Mouse (Mus musculus): ENCODE data around the gene Crebzf. TPM values are rescaled to one million over a fixed set of nuclear protein-coding genes. Genes with fewer than 3 reads are reported as not detected.

Crebzf gene
- polyA plus RNA-seq (2012; rRNA removed), result 41.3 and 57.3 TPM in 2 replicates

DNA sequence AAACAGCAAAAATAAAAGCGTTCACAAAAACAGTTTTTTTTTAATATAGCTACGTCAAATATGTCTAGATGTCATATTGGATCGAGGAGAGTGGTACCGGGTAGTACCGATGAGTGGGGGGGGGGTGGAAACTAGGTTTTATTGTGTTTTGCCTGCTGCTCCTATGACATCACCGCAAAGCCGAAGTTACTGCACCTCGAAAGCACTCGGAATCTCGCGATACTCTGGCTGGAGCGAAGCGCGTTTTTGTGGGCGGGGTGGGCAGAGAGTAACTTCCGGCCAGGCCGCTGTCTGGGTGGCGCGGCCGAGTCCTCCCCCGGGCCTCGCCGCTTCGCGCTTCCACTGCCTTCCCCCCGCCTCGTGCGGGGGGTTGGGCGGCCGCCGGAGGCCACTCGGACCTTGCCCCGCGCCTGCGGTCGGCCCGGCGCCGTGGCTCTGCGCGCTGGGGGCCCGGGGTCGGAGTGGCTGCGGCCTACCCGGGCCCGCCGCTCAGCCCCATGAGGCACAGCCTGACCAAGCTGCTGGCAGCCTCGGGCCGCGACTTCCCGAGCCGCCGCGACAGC lies at the start of gene Crebzf:
Gene Crebzf, plus strand, starts transcription at position 212 of the 563 bp plus-strand sequence.
- peak within 1 kb of the TSS; percentile 65 for H3K4me3 ChIP-seq (replicated peaks; ENCODE audit: extremely low read depth, low read depth, low read length)
- DNase-seq, result peak; percentile 94
- 1% methylated on average over 41 of the region's 54 CpGs for WGBS

DNA sequence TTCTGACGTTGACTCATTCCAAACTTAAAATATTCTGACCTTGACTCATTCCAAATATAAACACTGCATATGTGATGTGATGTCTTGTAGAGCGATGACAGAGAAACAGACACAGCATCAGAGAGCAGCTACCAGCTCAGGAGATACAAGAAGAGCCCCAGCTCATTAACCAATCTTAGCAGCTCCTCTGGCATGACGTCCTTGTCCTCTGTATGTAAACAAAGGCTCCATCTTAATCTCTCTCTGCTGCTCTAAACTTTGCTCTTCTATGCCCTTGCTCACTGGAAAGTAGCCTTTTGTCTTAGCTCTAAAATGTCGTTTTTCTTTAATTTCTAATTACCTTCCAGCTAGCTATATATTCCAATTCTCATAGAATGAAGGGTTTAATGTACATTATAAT lies 47.5 kb upstream of the Crebzf start:
- no peak for DNase-seq
- Histone ChIP-seq H3K4me1 (ENCODE audit: control insufficient read depth, insufficient read depth, low read length) (no peaks in the 10 kb centered on the region), H3K4me3 (replicated peaks; ENCODE audit: extremely low read depth, low read depth, low read length) (no peak overlapping the region)
- 41% methylated on average over 4 of the region's 4 CpGs for whole genome bisulfite sequencing
- TF ChIP-seq CTCF (IDR thresholded peaks at IDR 0.05; ENCODE audit: insufficient read depth, low read length) (no peak), POLR2A (IDR thresholded peaks at IDR 0.05; ENCODE audit: borderline replicate concordance, extremely low read depth, low read depth, low read length) (no peak)

More for the DNA sequence above, at the start of gene Crebzf:
- no peak for TF ChIP-seq CTCF (IDR thresholded peaks at IDR 0.05; ENCODE audit: insufficient read depth, low read length)
- TF ChIP-seq POLR2A (IDR thresholded peaks at IDR 0.05; ENCODE audit: borderline replicate concordance, extremely low read depth, low read depth, low read length), result peak; percentile 89
- peaks cover 2% of the 10 kb centered on the region; the same call in 1 of the 2 replicates for H3K4me1 ChIP-seq (ENCODE audit: control insufficient read depth, insufficient read depth, low read length)

DNA sequence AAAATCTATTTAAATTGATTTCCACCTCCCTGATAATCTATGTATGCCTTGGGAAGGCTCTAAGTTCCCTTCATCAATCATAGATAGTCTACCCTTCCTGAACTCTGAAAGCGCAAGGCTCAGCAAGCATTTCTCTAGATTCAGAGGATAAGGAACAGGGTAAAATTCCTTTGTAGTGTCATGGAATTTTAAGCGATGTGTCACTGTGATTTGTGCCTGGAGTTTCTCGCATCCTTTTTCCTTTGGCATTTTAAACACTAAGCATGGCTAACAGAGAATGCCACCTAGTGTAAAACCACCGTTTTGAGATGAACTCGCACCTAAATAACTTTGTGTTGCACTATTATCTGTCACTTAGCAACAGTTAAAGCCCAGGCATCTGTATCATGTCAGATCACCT lies 46.6 kb upstream of the Crebzf start:
- DNase-seq, result no peak
- no peaks in the 10 kb centered on the region for H3K4me1 ChIP-seq (ENCODE audit: control insufficient read depth, insufficient read depth, low read length)
- 46% methylated on average over 5 of the region's 5 CpGs for WGBS
- no peak overlapping the region for H3K4me3 ChIP-seq (replicated peaks; ENCODE audit: extremely low read depth, low read depth, low read length)
- TF ChIP-seq CTCF (IDR thresholded peaks at IDR 0.05; ENCODE audit: insufficient read depth, low read length), result no peak

DNA sequence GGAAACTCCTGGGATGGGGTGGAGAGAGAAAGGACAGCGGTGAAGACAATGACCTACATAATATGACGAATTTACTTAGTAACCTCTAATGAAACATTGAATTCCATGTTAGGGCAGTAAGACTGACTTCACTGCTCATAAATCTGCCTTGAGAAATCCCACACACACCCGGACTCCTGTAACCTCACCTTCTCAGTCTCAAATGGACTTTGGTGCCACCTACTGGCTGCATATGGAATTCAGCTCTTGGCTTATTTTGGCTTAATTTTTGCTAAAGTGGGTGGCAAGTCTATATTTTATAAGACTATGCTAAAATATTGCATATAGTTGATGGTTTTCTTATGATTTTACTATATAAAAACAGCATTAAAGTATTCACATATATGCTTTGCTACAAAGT lies 32.6 kb upstream of the Crebzf start:
- TF ChIP-seq CTCF (IDR thresholded peaks at IDR 0.05; ENCODE audit: insufficient read depth, low read length) (peak; percentile 50), POLR2A (IDR thresholded peaks at IDR 0.05; ENCODE audit: borderline replicate concordance, extremely low read depth, low read depth, low read length) (no peak)
- 30% methylated on average over 3 of the region's 3 CpGs for WGBS
- DNase-seq, result peak; percentile 49
- H3K4me1 ChIP-seq (ENCODE audit: control insufficient read depth, insufficient read depth, low read length), result no peaks in the 10 kb centered on the region
- H3K4me3 ChIP-seq (replicated peaks; ENCODE audit: extremely low read depth, low read depth, low read length), result no peak overlapping the region

DNA sequence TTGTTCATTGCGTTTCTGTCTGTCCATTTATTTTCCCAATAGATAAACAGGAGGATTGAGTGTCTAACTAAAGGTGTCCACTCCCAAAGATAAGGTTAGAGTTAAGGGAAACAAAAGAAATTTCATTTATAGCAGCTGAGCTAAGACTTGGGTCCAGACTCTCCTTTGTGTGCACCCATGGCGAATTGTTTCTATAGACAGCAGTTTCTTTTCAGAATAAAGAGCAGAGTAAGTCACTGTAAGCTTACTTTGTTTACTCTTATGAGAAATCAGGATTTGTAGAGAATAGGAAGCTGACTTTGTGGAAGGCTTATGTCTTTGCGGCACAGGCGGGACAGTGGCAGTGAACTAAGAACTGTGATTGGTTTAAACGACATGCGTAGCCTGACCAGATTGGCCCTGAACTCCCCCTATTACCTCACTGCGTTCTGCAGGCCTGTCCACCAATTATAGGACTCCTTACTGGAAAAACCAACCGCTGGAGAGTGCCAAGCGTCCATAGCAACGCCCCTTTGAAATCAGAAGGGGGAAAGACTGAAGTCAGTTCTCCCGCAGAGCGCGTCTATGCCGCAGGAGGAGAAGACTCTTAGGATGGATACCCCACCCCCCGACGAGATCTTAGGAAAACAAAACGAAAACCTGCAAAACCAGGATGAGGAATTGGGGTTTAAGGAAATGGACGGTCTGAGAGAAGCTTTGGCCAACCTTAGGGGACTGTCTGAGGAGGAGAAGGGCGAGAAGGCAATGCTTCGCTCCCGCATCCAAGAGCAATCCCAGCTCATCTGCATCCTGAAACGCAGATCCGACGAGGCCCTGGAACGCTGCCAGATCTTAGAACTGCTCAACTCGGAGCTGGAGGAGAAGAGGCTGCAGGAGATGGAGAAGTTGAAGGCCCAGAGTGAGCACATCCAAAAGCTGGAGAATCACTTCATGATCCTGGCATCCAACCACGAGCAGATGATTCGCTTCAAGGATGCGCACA lies 16.2 kb upstream of the Crebzf start, which contains the start of gene Ccdc89:
Gene Ccdc89, plus strand, starts transcription at position 558 of the 982 bp plus-strand sequence.
- peak; percentile 69 for DNase-seq
- no peaks in the 10 kb centered on the region for H3K4me1 ChIP-seq (ENCODE audit: control insufficient read depth, insufficient read depth, low read length)
- H3K4me3 ChIP-seq (replicated peaks; ENCODE audit: extremely low read depth, low read depth, low read length), result peak within 1 kb of the TSS; percentile 63
- TF ChIP-seq CTCF (IDR thresholded peaks at IDR 0.05; ENCODE audit: insufficient read depth, low read length) (no peak), POLR2A (IDR thresholded peaks at IDR 0.05; ENCODE audit: borderline replicate concordance, extremely low read depth, low read depth, low read length) (no peak)
- WGBS, result 19% methylated on average over 29 of the region's 29 CpGs

DNA sequence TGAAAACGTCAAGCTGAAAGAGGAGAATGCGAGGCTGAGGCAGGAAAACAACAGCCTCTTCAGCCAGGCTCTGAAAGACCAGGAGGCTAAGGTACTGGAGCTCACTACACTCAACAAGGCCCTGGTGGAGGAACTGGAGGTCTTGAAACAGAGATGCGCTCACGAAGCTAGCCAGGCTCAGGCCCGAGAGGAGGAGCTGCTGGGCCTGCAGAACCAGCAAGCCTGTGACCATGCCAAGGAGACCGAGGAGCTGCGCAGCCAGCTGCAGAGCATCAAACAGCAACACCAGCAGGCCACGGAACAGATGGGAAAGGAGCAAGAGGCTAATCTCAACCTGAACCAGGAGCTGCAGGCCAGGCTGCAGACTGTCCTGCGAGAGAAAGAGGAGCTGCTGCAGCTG lies 15.5 kb upstream of the Crebzf start:
- H3K4me1 ChIP-seq (ENCODE audit: control insufficient read depth, insufficient read depth, low read length), result no peaks in the 10 kb centered on the region
- H3K4me3 ChIP-seq (replicated peaks; ENCODE audit: extremely low read depth, low read depth, low read length), result no peak overlapping the region
- TF ChIP-seq POLR2A (IDR thresholded peaks at IDR 0.05; ENCODE audit: borderline replicate concordance, extremely low read depth, low read depth, low read length) (no peak), CTCF (IDR thresholded peaks at IDR 0.05; ENCODE audit: insufficient read depth, low read length) (no peak)
- WGBS, result 61% methylated on average over 9 of the region's 9 CpGs
- no peak for DNase-seq

DNA sequence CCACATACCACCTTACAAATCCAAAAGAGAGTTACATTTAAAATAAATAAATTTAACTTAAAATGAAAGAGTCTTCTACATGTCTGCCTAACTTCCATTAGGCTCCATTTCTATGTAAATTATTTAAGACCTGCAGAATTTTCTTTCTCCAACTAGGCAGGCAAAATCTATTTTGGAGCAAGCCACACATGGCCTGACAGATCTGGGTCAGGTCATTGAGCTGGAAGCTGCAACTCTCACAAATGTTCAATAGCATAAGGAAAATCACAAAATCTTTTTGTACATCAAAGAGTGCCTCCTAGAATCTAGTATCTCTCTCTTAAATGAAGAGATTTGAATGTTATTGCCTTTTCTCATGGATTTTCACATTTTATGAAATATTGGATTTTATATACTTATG lies 10.3 kb upstream of the Crebzf start:
- TF ChIP-seq POLR2A (IDR thresholded peaks at IDR 0.05; ENCODE audit: borderline replicate concordance, extremely low read depth, low read depth, low read length) (no peak), CTCF (IDR thresholded peaks at IDR 0.05; ENCODE audit: insufficient read depth, low read length) (no peak)
- DNase-seq, result no peak
- H3K4me1 ChIP-seq (ENCODE audit: control insufficient read depth, insufficient read depth, low read length), result no peaks in the 10 kb centered on the region
- H3K4me3 ChIP-seq (replicated peaks; ENCODE audit: extremely low read depth, low read depth, low read length), result no peak overlapping the region

DNA sequence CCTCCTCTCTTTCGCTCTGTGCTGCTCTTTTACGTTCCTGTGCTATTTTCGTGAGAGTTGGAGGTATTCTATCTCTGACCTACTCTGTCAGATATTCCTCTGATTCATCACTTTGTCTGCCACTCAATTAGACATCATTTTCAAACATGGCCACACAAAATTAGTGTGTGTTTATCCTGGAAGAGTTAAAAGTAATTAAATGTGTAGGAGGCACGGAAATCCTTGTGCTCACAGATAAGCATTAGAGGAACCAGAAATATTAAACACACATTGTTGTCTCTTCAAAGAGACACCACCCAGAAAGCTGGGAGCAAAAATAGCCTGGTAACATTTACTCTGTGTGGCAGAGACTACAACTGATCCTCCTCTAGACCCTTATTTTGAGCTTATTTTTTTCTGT lies 2.5 kb upstream of the Crebzf start:
- 56% methylated on average over 4 of the region's 4 CpGs for WGBS
- no peaks in the 10 kb centered on the region for H3K4me1 ChIP-seq (ENCODE audit: control insufficient read depth, insufficient read depth, low read length)
- no peak overlapping the region for H3K4me3 ChIP-seq (replicated peaks; ENCODE audit: extremely low read depth, low read depth, low read length)
- no peak for DNase-seq
- TF ChIP-seq CTCF (IDR thresholded peaks at IDR 0.05; ENCODE audit: insufficient read depth, low read length), result no peak
- no peak for TF ChIP-seq POLR2A (IDR thresholded peaks at IDR 0.05; ENCODE audit: borderline replicate concordance, extremely low read depth, low read depth, low read length)

DNA sequence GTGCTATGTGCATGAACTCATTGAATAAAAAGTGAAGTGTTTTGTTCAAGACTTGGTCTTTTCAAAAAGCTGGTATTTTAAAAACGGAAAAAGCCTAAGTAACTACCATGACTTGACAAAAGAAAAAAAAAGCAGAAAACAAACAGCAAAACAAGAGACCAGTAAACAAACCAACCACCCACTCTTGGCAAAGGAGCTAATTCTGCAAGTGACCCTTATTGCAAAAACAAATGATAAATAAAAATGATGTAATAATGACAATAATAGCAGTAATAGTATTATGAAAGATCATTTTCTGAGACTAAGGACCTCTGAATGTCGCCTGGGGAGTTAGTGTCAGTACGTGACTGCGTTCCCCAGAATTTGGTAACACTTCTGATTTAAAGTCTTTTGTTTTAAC lies 459 bp upstream of the Crebzf start:
- WGBS, result 7% methylated on average over 4 of the region's 4 CpGs
- Histone ChIP-seq H3K4me3 (replicated peaks; ENCODE audit: extremely low read depth, low read depth, low read length) (peak overlapping the region; percentile 65), H3K4me1 (ENCODE audit: control insufficient read depth, insufficient read depth, low read length) (peaks cover 2% of the 10 kb centered on the region; the same call in 1 of the 2 replicates)
- peak; percentile 15 for DNase-seq
- TF ChIP-seq POLR2A (IDR thresholded peaks at IDR 0.05; ENCODE audit: borderline replicate concordance, extremely low read depth, low read depth, low read length) (no peak), CTCF (IDR thresholded peaks at IDR 0.05; ENCODE audit: insufficient read depth, low read length) (no peak)
